Mouse (Mus musculus) ES-E14 (cell line): ENCODE measurements around the gene Sdk2. TPM values are rescaled to one million over a fixed set of nuclear protein-coding genes. Genes with fewer than 3 reads are reported as not detected.

Experiments
- DNase-seq: peaks from one replicate; pipeline ENCODE4 v3.0.0-alpha.2; 2013; ENCODE audit warnings: low read depth, low spot score
- H3K27ac ChIP-seq: 2 replicates; pipeline ENCODE4 v1.5.1; 2012; ENCODE audit warnings: low read depth, mild to moderate bottlenecking, low read length, moderate library complexity, mixed read lengths; ENCODE audit not compliant: poor library complexity, insufficient read depth, severe bottlenecking
- H3K36me3 ChIP-seq: 2 replicates; pipeline ENCODE4 v1.6.1; 2012; ENCODE audit warnings: mild to moderate bottlenecking, low read length, moderate library complexity, mixed read lengths; ENCODE audit not compliant: control insufficient read depth, poor library complexity, insufficient read depth, severe bottlenecking
- H3K4me1 ChIP-seq, 2 experiments: fragments of 150-350 bp in 1 of 2; sonication (generic) in 1 of 2; 2 replicates each; pipeline ENCODE4 v1.6.1; 2012; ENCODE audit warnings: low read length in 2 of 2, mild to moderate bottlenecking in 1 of 2, mixed read lengths in 1 of 2; ENCODE audit not compliant: control insufficient read depth in 2 of 2, insufficient read depth in 2 of 2, poor library complexity in 1 of 2
- H3K4me3 ChIP-seq, 2 experiments: fragments of 150-350 bp in 1 of 2; sonication (generic) in 1 of 2; 2 replicates each; pipeline ENCODE4 v1.5.1; 2012; ENCODE audit warnings: low read length in 2 of 2, low read depth in 1 of 2, mild to moderate bottlenecking in 1 of 2, mixed read lengths in 1 of 2; ENCODE audit not compliant: insufficient read depth in 1 of 2, poor library complexity in 1 of 2, severe bottlenecking in 1 of 2
- H3K9ac ChIP-seq: 2 replicates; pipeline ENCODE4 v1.6.1; 2012; ENCODE audit warnings: low read depth, mild to moderate bottlenecking, low read length, mixed read lengths; ENCODE audit not compliant: poor library complexity, insufficient read depth, severe bottlenecking
- H3K9me3 ChIP-seq: fragments of 150-350 bp; sonication (generic); 2 replicates; pipeline ENCODE4 v1.6.1; 2012; ENCODE audit warnings: low read depth, mild to moderate bottlenecking, low read length; ENCODE audit not compliant: control insufficient read depth, insufficient read depth
- CHD2 ChIP-seq: IDR thresholded peaks from 2 replicates; pipeline ENCODE4 v1.6.1; 2014; ENCODE audit warnings: mild to moderate bottlenecking, low read depth, low read length, inconsistent platforms
- HCFC1 ChIP-seq: IDR thresholded peaks from 2 replicates; pipeline ENCODE4 v1.6.1; 2012; ENCODE audit warnings: low read length, inconsistent platforms, borderline replicate concordance; ENCODE audit not compliant: insufficient read depth
- MAFK ChIP-seq: IDR thresholded peaks from 2 replicates; pipeline ENCODE4 v1.6.1; 2014; ENCODE audit warnings: mild to moderate bottlenecking, low read depth, low read length, inconsistent platforms; ENCODE audit not compliant: insufficient read depth
- ZC3H11A ChIP-seq: IDR thresholded peaks from 2 replicates; pipeline ENCODE4 v1.6.1; 2012; ENCODE audit warnings: low read depth, mild to moderate bottlenecking, inconsistent platforms, low read length, borderline replicate concordance
- ZNF384 ChIP-seq: IDR thresholded peaks from 2 replicates; pipeline ENCODE4 v1.6.1; 2012; ENCODE audit warnings: low read depth, low read length, inconsistent platforms
- in situ Hi-C, 2 experiments: fragments of 600-800 bp; cut with MboI; formaldehyde crosslinking; loops; one replicate each; pipeline ENCODE4 v1.15.1; 2025; ENCODE audit warnings: low sequenced_read_pairs in 2 of 2, inconsistent platforms in 1 of 2; ENCODE audit not compliant: unreplicated experiment in 2 of 2
- total RNA-seq: library from RNA; depleted of rRNA; stranded (reverse); fragments of 300-350 nt; gene quantifications from 2 replicates; pipeline ENCODE4 v1.2.3, GENCODE M21; 2012

Gene Sdk2
- total RNA-seq, 1 experiment: 2.0 TPM

DNA sequence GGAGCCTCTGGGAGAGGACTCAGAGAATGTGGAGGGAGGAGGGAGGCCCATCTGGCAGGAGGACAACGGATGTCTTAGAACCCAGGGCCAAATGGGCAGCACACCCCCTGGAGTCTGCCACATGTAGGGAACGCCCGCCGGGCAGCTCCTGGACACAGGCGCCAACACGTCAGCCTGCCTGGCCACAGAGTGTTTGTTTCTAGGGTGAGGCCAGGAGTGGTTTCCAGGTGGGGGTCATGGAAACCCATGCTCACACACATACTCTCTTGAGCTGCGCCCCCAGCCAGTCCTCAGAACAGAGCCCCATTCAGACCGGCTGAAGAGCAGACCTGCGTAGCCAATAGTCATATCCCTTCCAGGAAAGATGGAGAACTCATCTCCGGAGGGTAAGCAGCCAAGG is 35.4 kb downstream of the Sdk2 start:
- no peak for DNase-seq
- no peak for TF ChIP-seq CHD2
- no peak for TF ChIP-seq MAFK
- TF ChIP-seq ZC3H11A: no peak
- TF ChIP-seq ZNF384: no peak
- TF ChIP-seq HCFC1: no peak
- Histone ChIP-seq H3K36me3 (no peaks in the 10 kb centered on the region), H3K4me3 (no peak overlapping the region), H3K9ac (no peak overlapping the region), H3K4me1 (no peaks in the 10 kb centered on the region), H3K27ac (no peak overlapping the region), H3K9me3 (no peaks in the 10 kb centered on the region)
- in situ Hi-C loops: no loop called here

DNA sequence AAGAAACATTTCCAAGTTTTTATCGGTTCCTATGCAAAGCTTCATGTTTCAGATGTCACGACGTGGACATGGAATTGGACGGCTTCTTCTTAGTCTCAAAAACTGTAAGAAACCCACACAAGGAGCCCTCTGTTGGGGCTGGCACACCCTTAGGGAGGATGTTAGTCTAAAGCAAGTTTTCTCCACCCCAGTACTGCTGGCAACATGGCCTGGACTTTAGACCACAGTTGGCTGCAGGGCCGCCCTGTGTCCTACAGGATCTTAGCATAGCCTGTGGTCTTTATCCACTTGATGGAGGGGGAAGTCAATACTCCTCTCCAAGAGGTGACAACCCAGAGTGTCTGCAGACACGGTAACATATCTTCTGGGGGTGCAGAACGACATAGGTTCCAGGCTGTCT is 36.6 kb downstream of the Sdk2 start:
- no peak overlapping the region for H3K9ac ChIP-seq
- no peaks in the 10 kb centered on the region for H3K9me3 ChIP-seq
- TF ChIP-seq ZC3H11A: no peak
- TF ChIP-seq MAFK: no peak
- TF ChIP-seq HCFC1: no peak
- no peak for TF ChIP-seq ZNF384
- TF ChIP-seq CHD2: no peak
- no peak for DNase-seq
- no peaks in the 10 kb centered on the region for H3K4me1 ChIP-seq
- H3K27ac ChIP-seq: no peak overlapping the region
- no peak overlapping the region for H3K4me3 ChIP-seq
- in situ Hi-C loops: no loop called here
- H3K36me3 ChIP-seq: no peaks in the 10 kb centered on the region

DNA sequence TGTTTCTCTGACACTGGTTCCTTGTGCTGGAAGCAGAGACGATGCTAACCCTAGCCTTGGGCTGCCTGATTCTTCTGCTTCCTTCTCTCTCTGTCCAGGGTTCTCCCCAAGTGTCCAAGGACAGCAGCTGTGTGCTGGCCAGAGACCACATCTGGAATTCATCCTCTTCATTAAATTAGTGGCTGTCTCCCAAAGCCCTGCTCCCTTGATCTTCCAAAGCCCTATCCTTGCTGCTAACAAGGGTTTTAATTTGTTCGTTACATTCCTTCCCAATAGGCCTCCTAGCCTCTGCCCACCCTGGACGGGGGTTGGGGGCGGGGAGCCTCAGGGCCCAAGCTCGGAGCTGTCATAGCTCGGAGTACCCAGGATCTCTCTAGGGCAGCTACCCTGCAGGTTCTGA is 38.3 kb downstream of the Sdk2 start:
- H3K4me1 ChIP-seq: no peaks in the 10 kb centered on the region
- H3K9me3 ChIP-seq: no peaks in the 10 kb centered on the region
- no peaks in the 10 kb centered on the region for H3K36me3 ChIP-seq
- no peak overlapping the region for H3K9ac ChIP-seq
- in situ Hi-C loops: no loop called here
- H3K27ac ChIP-seq: no peak overlapping the region
- no peak for DNase-seq
- H3K4me3 ChIP-seq: no peak overlapping the region
- TF ChIP-seq HCFC1 (no peak), MAFK (no peak), CHD2 (no peak), ZNF384 (no peak), ZC3H11A (no peak)

DNA sequence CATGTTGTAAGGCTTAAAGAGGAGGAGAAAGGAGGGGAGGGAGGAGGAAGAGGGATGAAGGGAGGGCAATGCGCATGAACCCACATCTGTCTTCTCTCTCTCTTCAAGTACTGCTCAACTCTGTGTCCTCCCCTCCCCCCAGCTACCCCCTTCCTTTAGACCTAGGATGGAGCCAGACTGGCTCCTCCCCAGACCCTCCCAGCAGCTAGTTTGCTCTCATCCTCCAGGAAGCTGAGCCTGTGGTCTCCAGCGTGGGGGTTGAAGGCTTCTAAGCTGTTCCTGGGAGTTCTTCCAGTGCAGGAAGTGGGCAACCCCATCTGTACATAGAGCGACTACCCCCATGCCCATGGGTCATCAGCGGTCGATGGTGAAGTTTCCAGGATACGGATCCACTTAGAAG is 38.8 kb downstream of the Sdk2 start:
- no peak overlapping the region for H3K27ac ChIP-seq
- DNase-seq: no peak

DNA sequence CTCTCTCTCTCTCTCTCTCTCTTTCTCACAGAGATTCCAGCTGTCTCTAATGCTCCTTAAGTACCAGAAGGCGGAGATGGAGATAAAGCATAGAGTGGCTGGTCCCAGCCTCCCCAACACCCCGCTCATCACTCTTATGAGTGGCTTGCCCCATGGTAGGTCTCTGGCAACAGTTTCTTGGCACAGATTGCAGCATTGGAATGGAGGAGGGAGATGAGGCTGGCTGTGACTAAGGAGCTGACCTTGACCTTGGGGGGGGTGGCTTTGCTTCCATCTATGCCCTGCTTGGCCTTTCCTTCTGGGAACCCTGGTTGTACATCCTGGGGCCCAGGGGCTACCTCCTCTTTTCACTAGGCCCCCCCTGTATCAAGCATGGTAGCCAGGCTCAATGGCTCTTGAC is 41.8 kb downstream of the Sdk2 start:
- no peak for DNase-seq
- Histone ChIP-seq H3K4me1 (no peaks in the 10 kb centered on the region), H3K4me3 (no peak overlapping the region), H3K27ac (no peak overlapping the region), H3K9ac (no peak overlapping the region), H3K36me3 (no peaks in the 10 kb centered on the region), H3K9me3 (no peaks in the 10 kb centered on the region)
- in situ Hi-C loops: no loop called here
- no peak for TF ChIP-seq MAFK
- TF ChIP-seq ZNF384: no peak
- TF ChIP-seq HCFC1: no peak
- TF ChIP-seq CHD2: no peak
- no peak for TF ChIP-seq ZC3H11A

More for the DNA sequence above, 38.8 kb downstream of the Sdk2 start:
- TF ChIP-seq HCFC1: no peak
- Histone ChIP-seq H3K4me3 (no peak overlapping the region), H3K9ac (no peak overlapping the region), H3K9me3 (no peaks in the 10 kb centered on the region), H3K4me1 (no peaks in the 10 kb centered on the region), H3K36me3 (no peaks in the 10 kb centered on the region)
- in situ Hi-C loops: no loop called here
